Mouse (Mus musculus): ENCODE measurements around the gene Plxna1.

Gene Plxna1

GRCm38 (mm10) chr6:89333964-89334702 is 28.3 kb downstream of the Plxna1 start:
- DNase-seq (ENCODE audit: inconsistent ontology term), result no peak

GRCm38 (mm10) chr6:89330957-89331356 is 31.5 kb downstream of the Plxna1 start:
- no peak for DNase-seq (ENCODE audit: inconsistent ontology term)

- DNase-seq (ENCODE audit: inconsistent ontology term), result no peak
Measured at GRCm38 (mm10) chr6:89328634-89329033, 33.8 kb downstream of the Plxna1 start.

- peak; percentile 43 for DNase-seq (ENCODE audit: inconsistent ontology term)
Measured at GRCm38 (mm10) chr6:89327746-89328491, 34.5 kb downstream of the Plxna1 start.

GRCm38 (mm10) chr6:89324842-89325241 is 37.6 kb downstream of the Plxna1 start:
- no peak for DNase-seq (ENCODE audit: inconsistent ontology term)

- peak; percentile 13 for DNase-seq (ENCODE audit: inconsistent ontology term)
Measured at GRCm38 (mm10) chr6:89315263-89315662, 47.2 kb downstream of the Plxna1 start.

- DNase-seq (ENCODE audit: inconsistent ontology term), result no peak
Measured at GRCm38 (mm10) chr6:89311518-89311917, 50.9 kb downstream of the Plxna1 start.

GRCm38 (mm10) chr6:89310236-89310635 is 52.2 kb downstream of the Plxna1 start:
- DNase-seq (ENCODE audit: inconsistent ontology term), result no peak

- DNase-seq (ENCODE audit: inconsistent ontology term), result no peak
Measured at GRCm38 (mm10) chr6:89308213-89308973, 54.0 kb downstream of the Plxna1 start.

GRCm38 (mm10) chr6:89304375-89305058 is 57.9 kb downstream of the Plxna1 start:
- DNase-seq (ENCODE audit: inconsistent ontology term), result no peak

GRCm38 (mm10) chr6:89299818-89300217 is 62.6 kb downstream of the Plxna1 start:
- DNase-seq (ENCODE audit: inconsistent ontology term), result no peak

GRCm38 (mm10) chr6:89296909-89297695 is 65.3 kb downstream of the Plxna1 start:
- DNase-seq (ENCODE audit: inconsistent ontology term), result no peak

GRCm38 (mm10) chr6:89296001-89296709 is 66.3 kb downstream of the Plxna1 start:
- DNase-seq (ENCODE audit: inconsistent ontology term), result no peak

- DNase-seq (ENCODE audit: inconsistent ontology term), result no peak
Measured at GRCm38 (mm10) chr6:89294621-89295020, 67.8 kb downstream of the Plxna1 start.

GRCm38 (mm10) chr6:89291494-89291893 is 70.9 kb downstream of the Plxna1 start:
- DNase-seq (ENCODE audit: inconsistent ontology term), result no peak

GRCm38 (mm10) chr6:89288156-89288555 is 74.3 kb downstream of the Plxna1 start:
- DNase-seq (ENCODE audit: inconsistent ontology term), result no peak

GRCm38 (mm10) chr6:89286700-89287428 is 75.6 kb downstream of the Plxna1 start:
- peak; percentile 25 for DNase-seq (ENCODE audit: inconsistent ontology term)

GRCm38 (mm10) chr6:89286286-89286655 is 76.1 kb downstream of the Plxna1 start:
- DNase-seq (ENCODE audit: inconsistent ontology term), result no peak

GRCm38 (mm10) chr6:89285561-89286285 is 76.7 kb downstream of the Plxna1 start:
- no peak for DNase-seq (ENCODE audit: inconsistent ontology term)

All from Muller cell, postnatal 12 days (primary cell).